Mouse (Mus musculus) stomach, postnatal 0 days (tissue): ENCODE results near the gene Itga2. TPM values are rescaled to one million over a fixed set of nuclear protein-coding genes. Genes with fewer than 3 reads are reported as not detected.

Source experiments
- ATAC-seq: fragments of 200-750 bp; cut with Nextera tagmentation; 2 replicates; pipeline ENCODE4 v1.8.0; 2017; ENCODE audit not compliant: low FRiP score, low TSS enrichment
- DNase-seq: peaks from one replicate; pipeline ENCODE4 v3.0.0-alpha.2; 2016; ENCODE audit warnings: low spot score
- H3K27ac ChIP-seq: fragments of 300-500 bp; sonication (generic); replicated peaks from 2 replicates; pipeline ENCODE4 v1.5.1; 2014; ENCODE audit warnings: mild to moderate bottlenecking, control low read depth
- H3K27me3 ChIP-seq: fragments of 300-500 bp; sonication (generic); 2 replicates; pipeline ENCODE4 v1.6.1; 2014; ENCODE audit warnings: low read length; ENCODE audit not compliant: control insufficient read depth, insufficient read depth
- H3K36me3 ChIP-seq: fragments of 300-500 bp; sonication (generic); 2 replicates; pipeline ENCODE4 v1.6.1; 2014; ENCODE audit warnings: low read length, mixed read lengths; ENCODE audit not compliant: control insufficient read depth, insufficient read depth
- H3K4me1 ChIP-seq: fragments of 300-500 bp; sonication (generic); replicated peaks from 2 replicates; pipeline ENCODE4 v1.6.1; 2014; ENCODE audit warnings: antibody characterized with exemption; ENCODE audit not compliant: control insufficient read depth, insufficient read depth
- H3K4me2 ChIP-seq: fragments of 300-500 bp; sonication (generic); replicated peaks from 2 replicates; pipeline ENCODE4 v1.6.1; 2014; ENCODE audit warnings: low read depth, mild to moderate bottlenecking, control low read depth, moderate library complexity
- H3K4me3 ChIP-seq: fragments of 300-500 bp; sonication (generic); 2 replicates; pipeline ENCODE4 v1.5.1; 2014; ENCODE audit warnings: low read depth, low read length, control low read depth
- H3K9ac ChIP-seq: fragments of 300-500 bp; sonication (generic); 2 replicates; pipeline ENCODE4 v1.6.1; 2014; ENCODE audit warnings: mild to moderate bottlenecking, low read length, control low read depth, mixed read lengths
- H3K9me3 ChIP-seq: fragments of 300-500 bp; sonication (generic); 2 replicates; pipeline ENCODE4 v1.6.1; 2016; ENCODE audit warnings: low read length; ENCODE audit not compliant: control insufficient read depth
- CTCF ChIP-seq: IDR thresholded peaks from 2 replicates; pipeline ENCODE4 v1.5.1; 2016; ENCODE audit warnings: antibody characterized with exemption, low read depth, mild to moderate bottlenecking, moderate library complexity
- EP300 ChIP-seq: optimal IDR thresholded peaks from 2 replicates; pipeline ENCODE3; 2016; ENCODE audit warnings: antibody characterized with exemption
- WGBS: fragments of 180-500 bp; shearing (Covaris S2); extraction: QIAGEN DNeasy Blood & Tissue Kit; methylation state at CpG from one replicate; pipeline ENCODE4 v1.1.7; 2014; 5-methylcytosine and 5-hydroxymethylcytosine counted together
- polyA plus RNA-seq: library from polyadenylated mRNA; unstranded; fragments of >200 nt; fragmentation: Nextera tagmentation; extraction: Ambion mirVana; gene quantifications from 2 replicates; pipeline ENCODE4 v1.2.1, GENCODE M21; 2015

Gene Itga2
- polyA plus RNA-seq, result 1.9 and 4.4 TPM in 2 replicates

GRCm38 (mm10) chr13:114931775-114932294, at the start of gene Itga2:
Gene Itga2, minus strand, starts transcription at chr13:114932100.
- Histone ChIP-seq H3K36me3 (no peaks in the 10 kb centered on the region), H3K4me1 (no peaks in the 10 kb centered on the region; the same call in 1 of the 2 replicates), H3K4me2 (peak within 1 kb of the TSS; percentile 80), H3K9ac (peak within 1 kb of the TSS; percentile 62), H3K27ac (peak within 1 kb of the TSS; percentile 61), H3K9me3 (no peaks in the 10 kb centered on the region), H3K4me3 (peak within 1 kb of the TSS; percentile 49), H3K27me3 (no peaks in the 10 kb centered on the region)
- peak; percentile 74 for TF ChIP-seq CTCF
- TF ChIP-seq EP300, result no peak
- ATAC-seq, result peak; percentile 83
- 1% methylated on average over 28 of the region's 28 CpGs for WGBS
- peak; percentile 79 for DNase-seq

DNA sequence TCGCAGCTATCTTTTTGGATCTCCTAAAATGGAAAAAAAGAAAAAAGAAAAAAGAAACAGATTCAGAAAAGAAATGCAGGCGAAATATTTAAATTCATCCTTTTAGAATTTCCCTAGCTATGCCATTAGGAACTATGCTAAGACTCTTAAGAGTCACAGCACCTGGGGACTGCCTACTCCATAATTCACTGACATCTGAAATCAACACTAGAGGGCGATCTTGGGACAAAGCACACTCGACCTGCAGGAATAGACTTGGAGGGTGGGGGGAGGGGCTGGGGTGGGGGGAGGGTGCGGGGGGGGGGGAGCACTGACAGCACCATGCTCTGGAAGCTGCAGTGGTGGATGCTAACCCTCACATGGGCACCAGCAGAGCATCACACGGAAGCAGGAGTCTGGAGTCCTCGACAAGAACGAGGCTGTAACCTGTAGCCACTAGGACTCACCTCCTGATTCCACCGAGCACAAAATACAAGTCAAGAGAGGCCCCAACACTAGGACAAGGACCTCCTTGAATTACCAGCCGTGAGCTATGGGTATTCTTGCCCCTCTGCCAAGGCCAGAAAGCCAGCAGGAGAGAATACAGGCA, 49.0 kb upstream of the Itga2 start:
- Histone ChIP-seq H3K4me3 (no peak overlapping the region), H3K9me3 (no peaks in the 10 kb centered on the region), H3K27ac (no peak overlapping the region), H3K4me1 (no peaks in the 10 kb centered on the region), H3K4me2 (no peak overlapping the region), H3K9ac (no peak overlapping the region), H3K27me3 (no peaks in the 10 kb centered on the region), H3K36me3 (no peaks in the 10 kb centered on the region)
- DNase-seq (no peak), ATAC-seq (no peak)
- TF ChIP-seq CTCF (peak; percentile 68), EP300 (no peak)
- 52% methylated on average over 10 of the region's 10 CpGs for WGBS

DNA sequence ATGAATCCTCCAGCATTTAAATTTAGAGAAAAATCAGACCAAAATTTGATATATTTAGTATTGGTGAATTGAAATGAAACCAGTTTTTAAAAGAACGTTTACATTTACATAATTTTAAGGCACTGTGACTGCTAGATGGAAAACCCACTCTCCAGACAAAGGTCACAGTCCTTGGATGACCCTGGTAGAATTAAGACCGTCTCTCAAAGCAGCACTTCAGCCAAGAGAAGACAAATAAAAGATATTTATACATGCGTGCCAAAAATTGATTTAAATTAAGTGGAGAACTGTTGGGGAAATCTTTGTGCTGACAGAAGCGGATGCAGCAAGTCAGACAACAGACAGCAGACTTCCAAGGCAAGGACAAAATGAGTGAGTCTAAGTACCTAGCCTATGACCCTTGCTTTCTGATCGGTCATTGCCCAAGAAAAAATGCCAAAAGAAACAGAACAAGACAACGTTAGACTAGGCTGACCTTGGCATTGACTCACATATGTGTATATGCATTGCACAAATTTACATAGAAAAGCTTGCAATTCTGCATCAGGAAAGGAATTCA, 42.7 kb upstream of the Itga2 start:
- Histone ChIP-seq H3K27me3 (no peaks in the 10 kb centered on the region), H3K27ac (no peak overlapping the region)

GRCm38 (mm10) chr13:114971905-114972304, 40.0 kb upstream of the Itga2 start:
- Histone ChIP-seq H3K9ac (no peak overlapping the region), H3K4me1 (no peaks in the 10 kb centered on the region), H3K9me3 (no peaks in the 10 kb centered on the region), H3K27me3 (no peaks in the 10 kb centered on the region), H3K27ac (no peak overlapping the region), H3K4me2 (no peak overlapping the region), H3K4me3 (no peak overlapping the region), H3K36me3 (0 out of 2 replicates have a peak, but pooled peaks cover 5% of the 10 kb centered on the region)
- TF ChIP-seq CTCF, result no peak
- no peak for TF ChIP-seq EP300
- 74% methylated on average over 3 of the region's 3 CpGs for WGBS
- DNase-seq (no peak), ATAC-seq (no peak)

More for the DNA sequence above, 42.7 kb upstream of the Itga2 start:
- WGBS, result 44% methylated on average over 6 of the region's 6 CpGs
- no peaks in the 10 kb centered on the region for H3K9me3 ChIP-seq
- DNase-seq (no peak), ATAC-seq (no peak)
- H3K4me3 ChIP-seq, result no peak overlapping the region
- no peaks in the 10 kb centered on the region for H3K4me1 ChIP-seq
- H3K4me2 ChIP-seq, result no peak overlapping the region
- no peaks in the 10 kb centered on the region for H3K36me3 ChIP-seq
- TF ChIP-seq CTCF, result no peak
- no peak for TF ChIP-seq EP300
- H3K9ac ChIP-seq, result no peak overlapping the region

- no peak overlapping the region for H3K4me2 ChIP-seq
- no peak overlapping the region for H3K9ac ChIP-seq
- H3K4me1 ChIP-seq, result no peaks in the 10 kb centered on the region
- H3K9me3 ChIP-seq, result no peaks in the 10 kb centered on the region
- WGBS, result 27% methylated on average over 2 of the region's 2 CpGs
- H3K36me3 ChIP-seq, result 0 out of 2 replicates have a peak, but pooled peaks cover 5% of the 10 kb centered on the region
- H3K4me3 ChIP-seq, result no peak overlapping the region
- DNase-seq, result peak; percentile 82
- ATAC-seq, result peak; percentile 87
- TF ChIP-seq EP300 (no peak), CTCF (peak; percentile 97)
- H3K27me3 ChIP-seq, result no peaks in the 10 kb centered on the region
- no peak overlapping the region for H3K27ac ChIP-seq
These were observed 32.3 kb upstream of the Itga2 start for GRCm38 (mm10) chr13:114964233-114964632.

GRCm38 (mm10) chr13:114954516-114954915, 22.6 kb upstream of the Itga2 start:
- Histone ChIP-seq H3K9me3 (no peaks in the 10 kb centered on the region), H3K27ac (no peak overlapping the region), H3K4me3 (no peak overlapping the region), H3K9ac (no peak overlapping the region), H3K4me2 (no peak overlapping the region), H3K27me3 (no peaks in the 10 kb centered on the region), H3K36me3 (no peaks in the 10 kb centered on the region), H3K4me1 (no peaks in the 10 kb centered on the region)
- TF ChIP-seq EP300, result no peak
- TF ChIP-seq CTCF, result no peak
- DNase-seq, result no peak
- ATAC-seq, result no peak
